Mouse (Mus musculus): ENCODE results near the gene Alyref. TPM values are rescaled to one million over a fixed set of nuclear protein-coding genes. Genes with fewer than 3 reads are reported as not detected.

Gene Alyref
- polyA plus RNA-seq, 1 experiment, result 23.6 TPM

GRCm38 (mm10) chr11:120616617-120617294 lies 18.6 kb upstream of the Alyref start:
- no peaks in the 10 kb centered on the region; the same call in 1 of the 2 replicates for H3K36me3 ChIP-seq (ENCODE audit: control insufficient read depth, insufficient read depth, low read length)
- no peak for TF ChIP-seq POLR2A (IDR thresholded peaks at IDR 0.05; ENCODE audit: control insufficient read depth, low read depth, low read length)
- TF ChIP-seq CTCF (IDR thresholded peaks at IDR 0.05; ENCODE audit: control insufficient read depth, insufficient read depth, insufficient replicate concordance, low read depth, low read length), result no peak
- H3K27me3 ChIP-seq (ENCODE audit: control insufficient read depth, insufficient read depth, low read length), result no peaks in the 10 kb centered on the region
- H3K27ac ChIP-seq (ENCODE audit: control insufficient read depth, insufficient read depth, low read depth, low read length), result peak overlapping the region; percentile 87
- H3K4me3 ChIP-seq (ENCODE audit: control insufficient read depth, low read depth, low read length), result peak overlapping the region; percentile 89
- H3K4me1 ChIP-seq (ENCODE audit: control insufficient read depth, insufficient read depth, low read length), result peaks cover 15% of the 10 kb centered on the region

GRCm38 (mm10) chr11:120615606-120616203 lies 17.5 kb upstream of the Alyref start:
- no peak for TF ChIP-seq POLR2A (IDR thresholded peaks at IDR 0.05; ENCODE audit: control insufficient read depth, low read depth, low read length)
- no peak for TF ChIP-seq CTCF (IDR thresholded peaks at IDR 0.05; ENCODE audit: control insufficient read depth, insufficient read depth, insufficient replicate concordance, low read depth, low read length)
- Histone ChIP-seq H3K36me3 (ENCODE audit: control insufficient read depth, insufficient read depth, low read length) (no peaks in the 10 kb centered on the region; the same call in 1 of the 2 replicates), H3K27ac (ENCODE audit: control insufficient read depth, insufficient read depth, low read depth, low read length) (no peak overlapping the region), H3K27me3 (ENCODE audit: control insufficient read depth, insufficient read depth, low read length) (no peaks in the 10 kb centered on the region), H3K4me1 (ENCODE audit: control insufficient read depth, insufficient read depth, low read length) (peaks cover 15% of the 10 kb centered on the region), H3K4me3 (ENCODE audit: control insufficient read depth, low read depth, low read length) (no peak overlapping the region)

- no peak for TF ChIP-seq POLR2A (IDR thresholded peaks at IDR 0.05; ENCODE audit: control insufficient read depth, low read depth, low read length)
- TF ChIP-seq CTCF (IDR thresholded peaks at IDR 0.05; ENCODE audit: control insufficient read depth, insufficient read depth, insufficient replicate concordance, low read depth, low read length), result no peak
- no peaks in the 10 kb centered on the region for H3K27me3 ChIP-seq (ENCODE audit: control insufficient read depth, insufficient read depth, low read length)
- no peak overlapping the region for H3K4me3 ChIP-seq (ENCODE audit: control insufficient read depth, low read depth, low read length)
- no peak overlapping the region for H3K27ac ChIP-seq (ENCODE audit: control insufficient read depth, insufficient read depth, low read depth, low read length)
- no peaks in the 10 kb centered on the region; the same call in 1 of the 2 replicates for H3K36me3 ChIP-seq (ENCODE audit: control insufficient read depth, insufficient read depth, low read length)
- H3K4me1 ChIP-seq (ENCODE audit: control insufficient read depth, insufficient read depth, low read length), result peaks cover 15% of the 10 kb centered on the region
Observed at GRCm38 (mm10) chr11:120615167-120615566, 17.0 kb upstream of the Alyref start.

GRCm38 (mm10) chr11:120613976-120614375 lies 15.8 kb upstream of the Alyref start:
- H3K27ac ChIP-seq (ENCODE audit: control insufficient read depth, insufficient read depth, low read depth, low read length), result no peak overlapping the region
- no peak overlapping the region for H3K4me3 ChIP-seq (ENCODE audit: control insufficient read depth, low read depth, low read length)
- no peaks in the 10 kb centered on the region for H3K27me3 ChIP-seq (ENCODE audit: control insufficient read depth, insufficient read depth, low read length)
- peaks cover 19% of the 10 kb centered on the region for H3K4me1 ChIP-seq (ENCODE audit: control insufficient read depth, insufficient read depth, low read length)
- TF ChIP-seq POLR2A (IDR thresholded peaks at IDR 0.05; ENCODE audit: control insufficient read depth, low read depth, low read length), result no peak
- TF ChIP-seq CTCF (IDR thresholded peaks at IDR 0.05; ENCODE audit: control insufficient read depth, insufficient read depth, insufficient replicate concordance, low read depth, low read length), result no peak
- no peaks in the 10 kb centered on the region; the same call in 1 of the 2 replicates for H3K36me3 ChIP-seq (ENCODE audit: control insufficient read depth, insufficient read depth, low read length)

GRCm38 (mm10) chr11:120613481-120613972 lies 15.4 kb upstream of the Alyref start:
- Histone ChIP-seq H3K4me1 (ENCODE audit: control insufficient read depth, insufficient read depth, low read length) (peaks cover 21% of the 10 kb centered on the region), H3K27me3 (ENCODE audit: control insufficient read depth, insufficient read depth, low read length) (no peaks in the 10 kb centered on the region), H3K27ac (ENCODE audit: control insufficient read depth, insufficient read depth, low read depth, low read length) (no peak overlapping the region), H3K4me3 (ENCODE audit: control insufficient read depth, low read depth, low read length) (no peak overlapping the region), H3K36me3 (ENCODE audit: control insufficient read depth, insufficient read depth, low read length) (no peaks in the 10 kb centered on the region; the same call in 1 of the 2 replicates)
- TF ChIP-seq CTCF (IDR thresholded peaks at IDR 0.05; ENCODE audit: control insufficient read depth, insufficient read depth, insufficient replicate concordance, low read depth, low read length) (no peak), POLR2A (IDR thresholded peaks at IDR 0.05; ENCODE audit: control insufficient read depth, low read depth, low read length) (no peak)

GRCm38 (mm10) chr11:120612763-120613162 lies 14.6 kb upstream of the Alyref start:
- Histone ChIP-seq H3K27ac (ENCODE audit: control insufficient read depth, insufficient read depth, low read depth, low read length) (no peak overlapping the region), H3K4me3 (ENCODE audit: control insufficient read depth, low read depth, low read length) (no peak overlapping the region), H3K27me3 (ENCODE audit: control insufficient read depth, insufficient read depth, low read length) (no peaks in the 10 kb centered on the region), H3K4me1 (ENCODE audit: control insufficient read depth, insufficient read depth, low read length) (peaks cover 19% of the 10 kb centered on the region), H3K36me3 (ENCODE audit: control insufficient read depth, insufficient read depth, low read length) (no peaks in the 10 kb centered on the region; the same call in 1 of the 2 replicates)
- TF ChIP-seq POLR2A (IDR thresholded peaks at IDR 0.05; ENCODE audit: control insufficient read depth, low read depth, low read length), result no peak
- TF ChIP-seq CTCF (IDR thresholded peaks at IDR 0.05; ENCODE audit: control insufficient read depth, insufficient read depth, insufficient replicate concordance, low read depth, low read length), result peak; percentile 86; the same call in 1 of the 2 replicates

- H3K36me3 ChIP-seq (ENCODE audit: control insufficient read depth, insufficient read depth, low read length), result no peaks in the 10 kb centered on the region; the same call in 1 of the 2 replicates
- H3K27me3 ChIP-seq (ENCODE audit: control insufficient read depth, insufficient read depth, low read length), result no peaks in the 10 kb centered on the region
- no peak overlapping the region for H3K27ac ChIP-seq (ENCODE audit: control insufficient read depth, insufficient read depth, low read depth, low read length)
- no peak overlapping the region for H3K4me3 ChIP-seq (ENCODE audit: control insufficient read depth, low read depth, low read length)
- TF ChIP-seq POLR2A (IDR thresholded peaks at IDR 0.05; ENCODE audit: control insufficient read depth, low read depth, low read length), result no peak
- TF ChIP-seq CTCF (IDR thresholded peaks at IDR 0.05; ENCODE audit: control insufficient read depth, insufficient read depth, insufficient replicate concordance, low read depth, low read length), result no peak
- peaks cover 14% of the 10 kb centered on the region for H3K4me1 ChIP-seq (ENCODE audit: control insufficient read depth, insufficient read depth, low read length)
Observed at GRCm38 (mm10) chr11:120610477-120611046, 12.4 kb upstream of the Alyref start.
